Mouse (Mus musculus) midbrain, embryonic 11.5 days (tissue): ENCODE results near the gene Ptprm. TPM values are rescaled to one million over a fixed set of nuclear protein-coding genes. Genes with fewer than 3 reads are reported as not detected.

ENCODE experiments used
- ATAC-seq: fragments of 200-750 bp; cut with Nextera tagmentation; 2 replicates; pipeline ENCODE4 v1.8.0; 2017; ENCODE audit warnings: moderate TSS enrichment, moderate library complexity; ENCODE audit not compliant: low FRiP score
- DNase-seq: peaks from one replicate; pipeline ENCODE4 v3.0.0; 2015; ENCODE audit warnings: low spot score; ENCODE audit errors: missing footprints
- H3K27ac ChIP-seq: fragments of 300-500 bp; sonication (generic); 2 replicates; pipeline ENCODE4 v1.5.1; 2014; ENCODE audit warnings: low read depth, low read length
- H3K27me3 ChIP-seq: fragments of 300-500 bp; sonication (generic); 2 replicates; pipeline ENCODE4 v1.6.1; 2014; ENCODE audit warnings: mild to moderate bottlenecking, low read length, moderate library complexity, mixed read lengths; ENCODE audit not compliant: control insufficient read depth, insufficient read depth
- H3K36me3 ChIP-seq: fragments of 300-500 bp; sonication (generic); 2 replicates; pipeline ENCODE4 v1.6.1; 2014; ENCODE audit warnings: mild to moderate bottlenecking, low read length, moderate library complexity, mixed read lengths; ENCODE audit not compliant: control insufficient read depth, insufficient read depth
- H3K4me1 ChIP-seq: fragments of 300-500 bp; sonication (generic); 2 replicates; pipeline ENCODE4 v1.6.1; 2014; ENCODE audit warnings: low read length; ENCODE audit not compliant: control insufficient read depth, insufficient read depth
- H3K4me2 ChIP-seq: fragments of 300-500 bp; sonication (generic); 2 replicates; pipeline ENCODE4 v1.6.1; 2014; ENCODE audit warnings: mild to moderate bottlenecking, moderate library complexity
- H3K4me3 ChIP-seq: fragments of 300-500 bp; sonication (generic); 2 replicates; pipeline ENCODE4 v1.5.1; 2014; ENCODE audit warnings: low read depth, low read length
- H3K9ac ChIP-seq: fragments of 300-500 bp; sonication (generic); 2 replicates; pipeline ENCODE4 v1.6.1; 2014; ENCODE audit warnings: low read length
- H3K9me3 ChIP-seq: fragments of 300-500 bp; sonication (generic); 2 replicates; pipeline ENCODE4 v1.6.1; 2016; ENCODE audit warnings: low read length; ENCODE audit not compliant: control insufficient read depth
- WGBS: fragments of 180-500 bp; shearing (Covaris S2); extraction: QIAGEN DNeasy Blood & Tissue Kit; methylation state at CpG from one replicate; pipeline ENCODE4 v1.1.7; 2014; 5-methylcytosine and 5-hydroxymethylcytosine counted together
- polyA plus RNA-seq: library from polyadenylated mRNA; unstranded; fragments of >200 nt; fragmentation: Nextera tagmentation; extraction: Ambion mirVana; gene quantifications from 2 replicates; pipeline ENCODE4 v1.2.1, GENCODE M21; 2014

Gene Ptprm
- polyA plus RNA-seq, 1 experiment from 2014 or later, result 8.9 TPM

- Histone ChIP-seq H3K4me1 (no peaks in the 10 kb centered on the region; the same call in 1 of the 2 replicates), H3K27ac (no peak overlapping the region)
- peak; percentile 48; the same call in 1 of the 2 replicates for ATAC-seq
These were observed 235.4 kb downstream of the Ptprm start for GRCm38 (mm10) chr17:67118676-67119340.

GRCm38 (mm10) chr17:67114842-67115241 lies 239.4 kb downstream of the Ptprm start:
- Histone ChIP-seq H3K4me3 (no peak overlapping the region), H3K9ac (no peak overlapping the region), H3K4me1 (no peaks in the 10 kb centered on the region; the same call in 1 of the 2 replicates), H3K9me3 (no peaks in the 10 kb centered on the region), H3K27me3 (no peaks in the 10 kb centered on the region), H3K4me2 (no peak overlapping the region), H3K27ac (no peak overlapping the region), H3K36me3 (no peaks in the 10 kb centered on the region)
- DNase-seq (no peak), ATAC-seq (no peak)
- WGBS, result 94% methylated on average over 2 of the region's 2 CpGs

More at GRCm38 (mm10) chr17:67118676-67119340, 235.4 kb downstream of the Ptprm start:
- 66% methylated on average over 7 of the region's 7 CpGs for WGBS
- Histone ChIP-seq H3K27me3 (no peaks in the 10 kb centered on the region), H3K4me2 (no peak overlapping the region), H3K4me3 (no peak overlapping the region), H3K9ac (no peak overlapping the region), H3K36me3 (no peaks in the 10 kb centered on the region), H3K9me3 (no peaks in the 10 kb centered on the region)
- DNase-seq, result no peak

GRCm38 (mm10) chr17:67112679-67113078 lies 241.6 kb downstream of the Ptprm start:
- Histone ChIP-seq H3K27me3 (no peaks in the 10 kb centered on the region), H3K4me2 (no peak overlapping the region), H3K9me3 (no peaks in the 10 kb centered on the region), H3K4me3 (no peak overlapping the region), H3K4me1 (no peaks in the 10 kb centered on the region), H3K9ac (no peak overlapping the region), H3K36me3 (no peaks in the 10 kb centered on the region), H3K27ac (no peak overlapping the region)
- WGBS, result 91% methylated on average over 3 of the region's 3 CpGs
- DNase-seq (no peak), ATAC-seq (no peak)

- Histone ChIP-seq H3K9ac (no peak overlapping the region), H3K9me3 (no peaks in the 10 kb centered on the region), H3K4me1 (no peaks in the 10 kb centered on the region), H3K27ac (no peak overlapping the region), H3K4me3 (no peak overlapping the region), H3K36me3 (no peaks in the 10 kb centered on the region), H3K27me3 (no peaks in the 10 kb centered on the region), H3K4me2 (no peak overlapping the region)
- ATAC-seq (no peak), DNase-seq (no peak)
- WGBS, result 86% methylated on average over 2 of the region's 2 CpGs
These were observed 248.1 kb downstream of the Ptprm start for GRCm38 (mm10) chr17:67106176-67106575.

- Histone ChIP-seq H3K36me3 (no peaks in the 10 kb centered on the region), H3K4me1 (no peaks in the 10 kb centered on the region), H3K4me2 (no peak overlapping the region), H3K9me3 (no peaks in the 10 kb centered on the region), H3K27ac (no peak overlapping the region), H3K27me3 (no peaks in the 10 kb centered on the region), H3K9ac (no peak overlapping the region), H3K4me3 (no peak overlapping the region)
- 90% methylated on average over 6 of the region's 6 CpGs for WGBS
- ATAC-seq, result no peak
- no peak for DNase-seq
These were observed 252.2 kb downstream of the Ptprm start for GRCm38 (mm10) chr17:67102051-67102450.

- no peaks in the 10 kb centered on the region for H3K27me3 ChIP-seq
- H3K9me3 ChIP-seq, result no peaks in the 10 kb centered on the region
- H3K4me3 ChIP-seq, result no peak overlapping the region
- H3K4me2 ChIP-seq, result no peak overlapping the region
- no peak for DNase-seq
- no peak overlapping the region for H3K27ac ChIP-seq
- no peaks in the 10 kb centered on the region for H3K36me3 ChIP-seq
- WGBS, result 86% methylated on average over 5 of the region's 5 CpGs
- no peak for ATAC-seq
- no peaks in the 10 kb centered on the region for H3K4me1 ChIP-seq
- no peak overlapping the region for H3K9ac ChIP-seq
These were observed 263.3 kb downstream of the Ptprm start for GRCm38 (mm10) chr17:67090997-67091396.

- Histone ChIP-seq H3K27ac (no peak overlapping the region), H3K4me3 (no peak overlapping the region), H3K4me2 (no peak overlapping the region), H3K36me3 (no peaks in the 10 kb centered on the region), H3K9me3 (no peaks in the 10 kb centered on the region), H3K9ac (no peak overlapping the region), H3K27me3 (no peaks in the 10 kb centered on the region), H3K4me1 (no peaks in the 10 kb centered on the region)
- WGBS, result 85% methylated on average over 7 of the region's 7 CpGs
- ATAC-seq (no peak), DNase-seq (no peak)
These were observed 264.1 kb downstream of the Ptprm start for GRCm38 (mm10) chr17:67090153-67090552.

GRCm38 (mm10) chr17:67089611-67090010 lies 264.6 kb downstream of the Ptprm start:
- Histone ChIP-seq H3K4me3 (no peak overlapping the region), H3K4me1 (no peaks in the 10 kb centered on the region), H3K36me3 (no peaks in the 10 kb centered on the region), H3K27ac (no peak overlapping the region), H3K27me3 (no peaks in the 10 kb centered on the region), H3K4me2 (no peak overlapping the region), H3K9ac (no peak overlapping the region), H3K9me3 (no peaks in the 10 kb centered on the region)
- no peak for ATAC-seq
- no peak for DNase-seq
- 88% methylated on average over 3 of the region's 3 CpGs for WGBS

- no peak overlapping the region for H3K4me3 ChIP-seq
- no peak overlapping the region for H3K4me2 ChIP-seq
- no peaks in the 10 kb centered on the region for H3K9me3 ChIP-seq
- H3K27ac ChIP-seq, result no peak overlapping the region
- 63% methylated on average over 5 of the region's 5 CpGs for WGBS
- no peaks in the 10 kb centered on the region for H3K36me3 ChIP-seq
- no peaks in the 10 kb centered on the region for H3K4me1 ChIP-seq
- no peaks in the 10 kb centered on the region for H3K27me3 ChIP-seq
- no peak for DNase-seq
- no peak overlapping the region for H3K9ac ChIP-seq
- ATAC-seq, result no peak
These were observed 266.7 kb downstream of the Ptprm start for GRCm38 (mm10) chr17:67087585-67087984.
